In genomic region chr8:101950599-101950998, GRCm38 (mm10) we compare ENCODE assay signal across 18 mouse cellular contexts.
A peak's percentile ranks its signal among the peaks of the same experiment; 100 is the strongest.
DNase-seq lines count a peak whose midpoint lies in the region; ATAC-seq lines count a peak whose summit lies in the region.
"Had no signal": no experiment of that assay in that cellular context is flagged by ENCODE, and none has a peak within 500 bp of the region (broad histone marks: within the 10 kb centered on the region; RNA-seq: fewer than 3 reads in every experiment).

No protein-coding gene starts in this region.

- H3K36me3 ChIP-seq in heart, embryonic 12.5 days: no peaks in the 10 kb centered on the region
- H3K36me3 ChIP-seq in heart, embryonic 15.5 days: no peaks in the 10 kb centered on the region
- H3K36me3 ChIP-seq: limb, embryonic 12.5 days; midbrain, embryonic 13.5 days had no signal

- H3K9ac ChIP-seq in heart, embryonic 12.5 days: no peak overlapping the region
- no peak overlapping the region for H3K9ac ChIP-seq in heart, embryonic 15.5 days
- H3K9ac ChIP-seq: limb, embryonic 12.5 days; liver, embryonic 14.5 days; midbrain, embryonic 13.5 days had no signal

- 28% methylated on average over 2 of the region's 2 CpGs for WGBS in heart, embryonic 12.5 days
- WGBS in heart, embryonic 15.5 days: 25% methylated on average over 2 of the region's 2 CpGs

- no peak overlapping the region for H3K4me2 ChIP-seq in heart, embryonic 12.5 days
- no peak overlapping the region for H3K4me2 ChIP-seq in heart, embryonic 15.5 days
- H3K4me2 ChIP-seq: limb, embryonic 12.5 days; midbrain, embryonic 13.5 days had no signal

- H3K4me1 ChIP-seq in heart, embryonic 12.5 days (replicated peaks): no peaks in the 10 kb centered on the region
- no peaks in the 10 kb centered on the region for H3K4me1 ChIP-seq in heart, embryonic 15.5 days (replicated peaks)
- H3K4me1 ChIP-seq: limb, embryonic 12.5 days; midbrain, embryonic 13.5 days had no signal

- no peak overlapping the region for H3K4me3 ChIP-seq in heart, embryonic 12.5 days
- H3K4me3 ChIP-seq in heart, embryonic 15.5 days: no peak overlapping the region
- H3K4me3 ChIP-seq: left cerebral cortex, adult 2 months; limb, embryonic 12.5 days; midbrain, embryonic 13.5 days had no signal

- DNase-seq in embryo, embryonic 11 days: peak; percentile 1
- no peak for DNase-seq in embryo, embryonic 9.5 days (ENCODE audit: extremely low spot score)
- peak; percentile 43 for DNase-seq in heart, adult 8-10 months (ENCODE audit: low spot score)
- peak; percentile 49 for DNase-seq in brain, adult 2 months (ENCODE audit: low read depth, low spot score)
- no peak for DNase-seq in layer of hippocampus, adult 8-10 months (ENCODE audit: low spot score in 2 of 2)
- no peak for DNase-seq in ovary, postnatal 36 days (ENCODE audit: low spot score)
- DNase-seq: adrenal gland, postnatal 25 days; cerebellum, adult 8-10 months; kidney, adult 18-20 months; kidney, postnatal 10 days; right cerebral cortex, postnatal 14 days had no signal

- H3K9me3 ChIP-seq in heart, embryonic 12.5 days (replicated peaks): no peaks in the 10 kb centered on the region
- no peaks in the 10 kb centered on the region for H3K9me3 ChIP-seq in heart, embryonic 15.5 days (replicated peaks)
- H3K9me3 ChIP-seq: limb, embryonic 12.5 days; midbrain, embryonic 13.5 days had no signal

- no peak overlapping the region for H3K27ac ChIP-seq in heart, embryonic 12.5 days (ENCODE audit: poor library complexity, severe bottlenecking)
- peak overlapping the region; percentile 51 for H3K27ac ChIP-seq in heart, embryonic 15.5 days
- H3K27ac ChIP-seq: left cerebral cortex, adult 2 months; limb, embryonic 12.5 days; liver, embryonic 14.5 days; midbrain, embryonic 13.5 days had no signal

- H3K27me3 ChIP-seq in heart, embryonic 12.5 days (replicated peaks): no peaks in the 10 kb centered on the region
- no peaks in the 10 kb centered on the region for H3K27me3 ChIP-seq in heart, embryonic 15.5 days
- H3K27me3 ChIP-seq: CH12.LX; limb, embryonic 12.5 days; midbrain, embryonic 13.5 days had no signal

- no peak for ATAC-seq in heart, embryonic 12.5 days (ENCODE audit: insufficient number of reproducible peaks, low FRiP score)
- ATAC-seq in heart, embryonic 15.5 days (replicated peaks; ENCODE audit: insufficient number of reproducible peaks, insufficient read depth, low FRiP score, low read depth): no peak; the same call in 1 of the 2 replicates
- ATAC-seq: midbrain, embryonic 13.5 days had no signal

Comparison
In these comparisons a context has a peak if more than half of its experiments do, and no peak if none do; other contexts are left out.
1. DNase-seq: peak in embryo, embryonic 11 days (single experiment), heart, adult 8-10 months (single experiment) and brain, adult 2 months (single experiment); none in embryo, embryonic 9.5 days (single experiment), layer of hippocampus, adult 8-10 months (0 of 2) and ovary, postnatal 36 days (single experiment).